In the genomic region with DNA sequence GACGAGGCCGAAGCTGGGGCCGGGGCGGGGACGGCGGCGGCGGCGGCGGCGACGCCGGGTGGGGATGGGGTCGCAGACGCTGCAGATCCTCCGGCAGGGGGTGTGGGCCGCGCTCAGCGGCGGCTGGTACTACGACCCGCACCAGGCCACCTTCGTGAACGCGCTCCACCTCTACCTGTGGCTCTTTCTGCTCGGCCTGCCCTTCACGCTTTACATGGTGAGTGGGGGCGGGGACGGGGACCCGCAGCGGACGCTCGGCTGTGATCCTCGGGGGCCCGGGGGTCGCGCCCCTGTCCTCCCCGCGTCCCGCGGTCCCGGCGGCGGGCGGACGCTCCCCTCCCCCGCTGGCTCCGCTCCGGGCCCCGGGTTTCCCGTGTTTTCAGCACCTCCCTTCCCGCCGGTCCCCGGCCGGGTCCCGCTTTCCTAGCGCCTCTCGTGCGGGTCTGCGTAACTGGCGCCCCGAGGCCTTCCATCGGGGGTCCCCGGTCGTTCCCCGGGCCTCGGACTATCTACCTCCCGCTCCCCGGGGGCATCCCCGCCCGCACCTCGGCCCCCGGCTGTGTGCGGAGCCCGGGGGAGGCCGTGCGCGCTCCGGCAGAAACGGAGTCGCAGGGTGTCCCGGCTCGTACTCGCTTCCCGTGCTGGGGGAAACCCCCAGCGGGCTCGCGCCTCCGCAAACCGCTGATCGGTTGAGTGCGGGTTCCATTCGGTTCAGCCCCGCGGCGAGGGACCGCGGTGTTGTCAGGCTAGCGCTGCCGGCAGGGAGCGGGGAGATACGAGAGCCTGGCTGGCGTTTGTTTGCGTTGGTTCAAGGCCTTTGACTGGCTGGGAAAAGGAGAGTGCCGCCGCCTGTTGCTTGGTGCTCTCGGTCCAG, we compare ENCODE assay signal across 8 mouse cellular contexts. TPM values are rescaled to one million over a fixed set of nuclear protein-coding genes. Genes with fewer than 3 reads are reported as not detected.
DNase-seq lines count a peak whose midpoint lies in the region; ATAC-seq and TF ChIP-seq lines count a peak whose summit lies in the region.

No protein-coding gene starts in this region.

- under 1% methylated on average over 93 of the region's 107 CpGs for WGBS in hindbrain, embryonic 12.5 days

- H3K27me3 ChIP-seq in hindbrain, embryonic 12.5 days = peaks cover 6% of the 10 kb centered on the region; the same call in 1 of the 2 replicates

- H3K36me3 ChIP-seq in hindbrain, embryonic 12.5 days = no peaks in the 10 kb centered on the region

- H3K4me2 ChIP-seq in hindbrain, embryonic 12.5 days (replicated peaks) = peak overlapping the region; percentile 68

- peak overlapping the region; percentile 98 for H3K4me3 ChIP-seq in hindbrain, embryonic 12.5 days
- H3K4me3 ChIP-seq in left cerebral cortex, adult 2 months = peak overlapping the region; percentile 91

- peak; percentile 75 for DNase-seq in Muller cell, postnatal 12 days (ENCODE audit: inconsistent ontology term)
- peak; percentile 60 for DNase-seq in cerebellum, adult 8-10 months
- DNase-seq in frontal cortex, postnatal 14 days (ENCODE audit: low spot score in 2 of 2) = peak; percentile 44 to 61
- DNase-seq in left cerebral cortex, adult 2 months (ENCODE audit: extremely low spot score in 1 of 2, low spot score in 2 of 2) = peak; percentile 68 to 71
- peak; percentile 59 to 68 for DNase-seq in right cerebral cortex, adult 2 months (ENCODE audit: low spot score in 2 of 2)
- DNase-seq in urinary bladder, postnatal 14 days (ENCODE audit: low spot score) = peak; percentile 51

- H3K9ac ChIP-seq in hindbrain, embryonic 12.5 days = peak overlapping the region; percentile 98

- H3K4me1 ChIP-seq in hindbrain, embryonic 12.5 days = peaks cover 26% of the 10 kb centered on the region

- ATAC-seq in hindbrain, embryonic 12.5 days (ENCODE audit: low FRiP score) = peak; percentile 85
- ATAC-seq in megakaryocyte, adult 5-6 weeks (ENCODE audit: poor library complexity, severe bottlenecking) = peak; percentile 51

- peak overlapping the region; percentile 97 for H3K27ac ChIP-seq in hindbrain, embryonic 12.5 days
- H3K27ac ChIP-seq in left cerebral cortex, adult 2 months = peak overlapping the region; percentile 95

- no peaks in the 10 kb centered on the region for H3K9me3 ChIP-seq in hindbrain, embryonic 12.5 days (replicated peaks)

- no peak for TF ChIP-seq CTCF in left cerebral cortex, adult 2 months (IDR thresholded peaks at IDR 0.05)

- intact Hi-C loops in left cerebral cortex, adult 2 months (cut with DNase I) = loop anchor here (2.0 to 5.0 kb wide), 2 partner anchors 54 to 112 kb away; no protein-coding TSS in a partner anchor

RNA-seq across cellular contexts. Expression of a gene that starts 0.7 kb away (rescaled TPM):
- 13.1 and 18.1 TPM in 2 replicates for polyA plus RNA-seq in hindbrain, embryonic 12.5 days (2016; fragmentation: Nextera tagmentation; extraction: Ambion mirVana)
- total RNA-seq in left cerebral cortex, adult 2 months (2021) = 100 to 1,000 TPM in 1 of 2 experiments, 10 to 100 TPM in 1; 99.3 to 109 TPM
- total RNA-seq in megakaryocyte, adult 5-6 weeks (2015) = 33.1 and 40.1 TPM in 2 replicates
- 13.1 and 18.8 TPM in 2 replicates for total RNA-seq in megakaryocyte, adult 5-6 weeks (2017)

Comparison
In these comparisons a context has a peak if more than half of its experiments do, and no peak if none do; other contexts are left out.
1. Peak in every context shown above with its lines: DNase-seq, ATAC-seq, H3K4me3 ChIP-seq and H3K27ac ChIP-seq.